8 mouse cellular contexts compared by ENCODE assay signal in the genomic region with DNA sequence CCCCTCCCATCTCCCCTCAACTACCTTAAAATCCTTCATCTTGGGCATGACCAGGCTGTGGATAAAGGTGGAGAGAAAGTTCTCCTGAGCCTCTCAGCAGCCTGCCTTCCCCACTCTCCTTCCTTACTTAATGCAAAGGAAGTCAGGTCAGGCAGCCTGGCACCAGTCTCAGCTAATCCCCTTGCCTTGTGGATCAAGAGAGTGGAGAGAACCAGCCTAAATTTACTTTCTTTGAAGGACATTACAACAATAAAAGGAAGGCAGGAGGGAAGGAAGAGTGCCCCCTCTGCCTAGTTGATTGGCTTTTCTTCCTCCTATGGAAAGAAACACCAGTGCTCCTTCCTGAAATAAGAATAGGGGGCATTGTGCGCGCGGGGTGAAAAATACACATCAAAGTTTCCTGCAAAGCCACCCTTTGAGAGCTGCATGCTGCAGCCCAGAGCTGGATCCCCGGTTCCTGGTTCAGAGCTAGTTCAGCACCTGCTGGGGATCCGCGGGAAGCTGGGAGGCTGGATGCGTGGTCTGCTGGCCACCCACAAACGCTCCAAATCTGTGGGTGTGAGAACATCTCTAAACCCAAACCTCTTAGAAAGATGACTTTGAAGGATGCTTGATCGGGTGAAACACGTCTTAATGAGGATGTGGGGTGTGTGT. TPM values are rescaled to one million over a fixed set of nuclear protein-coding genes. Genes with fewer than 3 reads are reported as not detected.
A peak's percentile ranks its signal among the peaks of the same experiment; 100 is the strongest.
DNase-seq lines count a peak whose midpoint lies in the region; ATAC-seq and TF ChIP-seq lines count a peak whose summit lies in the region.

No protein-coding gene starts in this region.

- H3K4me1 ChIP-seq in cerebellum, adult 2 months (ENCODE audit: control insufficient read depth, insufficient read depth, low read length) = peaks cover 2% of the 10 kb centered on the region; the same call in 1 of the 2 replicates
- peaks cover 9% of the 10 kb centered on the region for H3K4me1 ChIP-seq in thymus, adult 2 months (replicated peaks; ENCODE audit: control insufficient read depth, insufficient read depth, low read length)
- no peaks in the 10 kb centered on the region for H3K4me1 ChIP-seq in heart, postnatal 0 days (ENCODE audit: control insufficient read depth, insufficient read depth)
- peaks cover 3% of the 10 kb centered on the region; the same call in 1 of the 2 replicates for H3K4me1 ChIP-seq in liver, embryonic 11.5 days (replicated peaks; ENCODE audit: control insufficient read depth, insufficient read depth, low read length)
- peaks cover 2% of the 10 kb centered on the region; the same call in 1 of the 2 replicates for H3K4me1 ChIP-seq in neural tube, embryonic 11.5 days (ENCODE audit: control insufficient read depth, insufficient read depth, low read length)

- TF ChIP-seq EP300 in heart, postnatal 0 days (IDR thresholded peaks at IDR 0.05; ENCODE audit: low read depth) = no peak

- peak overlapping the region; percentile 23 for H3K4me3 ChIP-seq in cerebellum, adult 2 months (replicated peaks; ENCODE audit: insufficient read depth, low read depth, low read length)
- H3K4me3 ChIP-seq in thymus, adult 2 months (ENCODE audit: control insufficient read depth, insufficient read depth, low read length) = no peak overlapping the region
- H3K4me3 ChIP-seq in heart, postnatal 0 days (ENCODE audit: low read depth, low read length) = peak overlapping the region; percentile 54
- peak overlapping the region; percentile 51 for H3K4me3 ChIP-seq in liver, embryonic 11.5 days (ENCODE audit: low read depth, low read length)
- H3K4me3 ChIP-seq in neural tube, embryonic 11.5 days (ENCODE audit: low read depth, low read length) = peak overlapping the region; percentile 37

- no peak for DNase-seq in cerebellum, adult 2 months
- no peak for DNase-seq in cerebellum, adult 9-11 months
- peak; percentile 2 for DNase-seq in thymus, adult 2 months
- no peak for DNase-seq in thymus, adult 18-20 months
- no peak for DNase-seq in heart, postnatal 0 days (ENCODE audit: low spot score)
- no peak for DNase-seq in liver, embryonic 11.5 days (ENCODE audit: low spot score)
- DNase-seq in neural tube, embryonic 11.5 days (ENCODE audit: low spot score) = peak; percentile 40

- H3K9me3 ChIP-seq in heart, postnatal 0 days (replicated peaks; ENCODE audit: control insufficient read depth, low read length) = no peaks in the 10 kb centered on the region
- no peaks in the 10 kb centered on the region for H3K9me3 ChIP-seq in liver, embryonic 11.5 days (ENCODE audit: control insufficient read depth, low read length)
- H3K9me3 ChIP-seq in neural tube, embryonic 11.5 days (ENCODE audit: control insufficient read depth, low read length) = no peaks in the 10 kb centered on the region

- H3K4me2 ChIP-seq in heart, postnatal 0 days (ENCODE audit: low read depth, low read length) = peak overlapping the region; percentile 81
- H3K4me2 ChIP-seq in liver, embryonic 11.5 days = peak overlapping the region; percentile 71
- H3K4me2 ChIP-seq in neural tube, embryonic 11.5 days (ENCODE audit: low read depth) = peak overlapping the region; percentile 83

- no peak for TF ChIP-seq CTCF in cerebellum, adult 2 months (IDR thresholded peaks at IDR 0.05; ENCODE audit: borderline replicate concordance, insufficient read depth, low read depth, low read length)
- TF ChIP-seq CTCF in thymus, adult 2 months (IDR thresholded peaks at IDR 0.05; ENCODE audit: borderline replicate concordance, control insufficient read depth, extremely low read depth, insufficient read depth, low read length, poor library complexity) = no peak
- no peak for TF ChIP-seq CTCF in heart, postnatal 0 days (IDR thresholded peaks at IDR 0.05; ENCODE audit: low read depth)

- H3K27me3 ChIP-seq in cerebellum, adult 2 months (ENCODE audit: control insufficient read depth, insufficient read depth, low read length) = peaks cover 1% of the 10 kb centered on the region; the same call in 1 of the 2 replicates
- H3K27me3 ChIP-seq in thymus, adult 2 months (ENCODE audit: control insufficient read depth, insufficient read depth, low read length) = no peaks in the 10 kb centered on the region
- H3K27me3 ChIP-seq in heart, postnatal 0 days (ENCODE audit: control insufficient read depth, insufficient read depth, low read length) = no peaks in the 10 kb centered on the region
- H3K27me3 ChIP-seq in liver, embryonic 11.5 days (replicated peaks; ENCODE audit: control insufficient read depth, insufficient read depth, low read length) = no peaks in the 10 kb centered on the region
- 0 out of 2 replicates have a peak, but pooled peaks cover 2% of the 10 kb centered on the region for H3K27me3 ChIP-seq in neural tube, embryonic 11.5 days (ENCODE audit: control insufficient read depth, insufficient read depth, low read length)

- H3K9ac ChIP-seq in heart, postnatal 0 days (replicated peaks; ENCODE audit: low read depth, low read length) = peak overlapping the region; percentile 44; the same call in 1 of the 2 replicates
- H3K9ac ChIP-seq in liver, embryonic 11.5 days (ENCODE audit: low read depth, low read length) = no peak overlapping the region; the same call in 1 of the 2 replicates
- H3K9ac ChIP-seq in neural tube, embryonic 11.5 days (ENCODE audit: low read length) = peak overlapping the region; percentile 45

- no peaks in the 10 kb centered on the region for H3K36me3 ChIP-seq in thymus, adult 2 months (ENCODE audit: control insufficient read depth, insufficient read depth, low read length)
- H3K36me3 ChIP-seq in heart, postnatal 0 days (replicated peaks; ENCODE audit: control insufficient read depth, insufficient read depth, low read length) = no peaks in the 10 kb centered on the region
- no peaks in the 10 kb centered on the region for H3K36me3 ChIP-seq in liver, embryonic 11.5 days (ENCODE audit: control insufficient read depth, insufficient read depth, low read length)
- H3K36me3 ChIP-seq in neural tube, embryonic 11.5 days (ENCODE audit: control insufficient read depth, insufficient read depth, low read length) = no peaks in the 10 kb centered on the region

- H3K27ac ChIP-seq in cerebellum, adult 2 months (ENCODE audit: insufficient read depth, low read length) = no peak overlapping the region
- no peak overlapping the region for H3K27ac ChIP-seq in thymus, adult 2 months (ENCODE audit: control insufficient read depth, insufficient read depth, low read length)
- 0 out of 2 replicates have a peak overlapping the region, but pooled peaks have one; percentile 2 for H3K27ac ChIP-seq in heart, postnatal 0 days (ENCODE audit: low read depth)
- H3K27ac ChIP-seq in liver, embryonic 11.5 days (ENCODE audit: low read depth, low read length) = no peak overlapping the region
- H3K27ac ChIP-seq in neural tube, embryonic 11.5 days (ENCODE audit: low read depth, low read length) = no peak overlapping the region

- TF ChIP-seq POLR2A in cerebellum, adult 2 months (IDR thresholded peaks at IDR 0.05; ENCODE audit: borderline replicate concordance, insufficient read depth, low read length) = no peak
- no peak for TF ChIP-seq POLR2A in thymus, adult 2 months (IDR thresholded peaks at IDR 0.05; ENCODE audit: control insufficient read depth, extremely low read depth, insufficient read depth, low read length, poor library complexity)

- 2% methylated on average over 10 of the region's 10 CpGs for WGBS in cerebellum, adult 2 months
- 3% methylated on average over 10 of the region's 10 CpGs for WGBS in thymus, adult 2 months
- whole genome bisulfite sequencing in heart, postnatal 0 days = under 1% methylated on average over 10 of the region's 10 CpGs
- WGBS in liver, embryonic 11.5 days = 3% methylated on average over 10 of the region's 10 CpGs
- under 1% methylated on average over 10 of the region's 10 CpGs for WGBS in neural tube, embryonic 11.5 days

- ATAC-seq in heart, postnatal 0 days (ENCODE audit: insufficient read depth, low read depth) = peak; percentile 47
- ATAC-seq in liver, embryonic 11.5 days (replicated peaks; ENCODE audit: low FRiP score) = 0 out of 2 replicates have a peak, but pooled peaks have one; percentile 35
- no peak for ATAC-seq in neural tube, embryonic 11.5 days (ENCODE audit: insufficient read depth, low FRiP score, low TSS enrichment)
- ATAC-seq in megakaryocyte-erythroid progenitor cell, adult 5-6 weeks (replicated peaks; ENCODE audit: low FRiP score, low TSS enrichment, poor library complexity, severe bottlenecking) = no peak

RNA-seq across cellular contexts. Expression of a gene that starts 0.8 kb away (rescaled TPM):
- 0.10 and 0.13 TPM in 2 replicates for polyA plus RNA-seq in cerebellum, adult 2 months (2012; rRNA removed)
- polyA plus RNA-seq in thymus, adult 2 months (2012; rRNA removed) = 0.13 and 0.28 TPM in 2 replicates
- total RNA-seq in heart, postnatal 0 days (2014; rRNA removed; ENCODE audit: low replicate concordance) = 1.6 and 2.3 TPM in 2 replicates
- polyA plus RNA-seq in heart, postnatal 0 days (2015; fragmentation: Nextera tagmentation; extraction: Ambion mirVana) = 1.2 and 2.0 TPM in 2 replicates
- 1.3 TPM in 2 replicates for polyA plus RNA-seq in liver, embryonic 11.5 days (2014; fragmentation: Nextera tagmentation; extraction: Ambion mirVana)
- 0.92 and 2.1 TPM in 2 replicates for polyA plus RNA-seq in neural tube, embryonic 11.5 days (2014; fragmentation: Nextera tagmentation; extraction: Ambion mirVana)
- 0.39 and 0.72 TPM in 2 replicates for total RNA-seq in megakaryocyte-erythroid progenitor cell, adult 5-6 weeks (2014; fragmentation: Nextera tagmentation)
- total RNA-seq in megakaryocyte-erythroid progenitor cell, adult 5-6 weeks (2017) = 0.61 and 1.3 TPM in 2 replicates

Comparison
In these comparisons a context has a peak if more than half of its experiments do, and no peak if none do; other contexts are left out.
1. DNase-seq: peak in thymus, adult 2 months (single experiment) and neural tube, embryonic 11.5 days (single experiment); none in cerebellum, adult 2 months (0 of 2), cerebellum, adult 9-11 months (single experiment), thymus, adult 18-20 months (0 of 2), heart, postnatal 0 days (single experiment) and liver, embryonic 11.5 days (single experiment).
2. ATAC-seq: peak in heart, postnatal 0 days (single experiment) and liver, embryonic 11.5 days (single experiment); none in neural tube, embryonic 11.5 days (single experiment) and megakaryocyte-erythroid progenitor cell, adult 5-6 weeks (single experiment).
3. Peak in every context shown above with its lines, with median percentiles within 50 percentile points of each other: H3K4me2 ChIP-seq.